Mouse (Mus musculus) urinary bladder, postnatal 25 days (tissue): ENCODE results near the gene 4930432K21Rik.

ENCODE experiments used
- DNase-seq: peaks from one replicate; pipeline ENCODE4 v3.0.0; 2022; ENCODE audit warnings: low spot score

Gene 4930432K21Rik

GRCm38 (mm10) chr8:84192555-84192954, 44.7 kb downstream of the 4930432K21Rik start:
- DNase-seq: peak; percentile 88

GRCm38 (mm10) chr8:84193161-84193560, 45.3 kb downstream of the 4930432K21Rik start:
- DNase-seq: no peak

- DNase-seq: no peak
Observed at GRCm38 (mm10) chr8:84193566-84193965, 45.7 kb downstream of the 4930432K21Rik start.

GRCm38 (mm10) chr8:84194224-84194743, 46.5 kb downstream of the 4930432K21Rik start:
- DNase-seq: no peak

- peak; percentile 73 for DNase-seq
Observed at GRCm38 (mm10) chr8:84197141-84197921, 49.5 kb downstream of the 4930432K21Rik start.

GRCm38 (mm10) chr8:84197922-84198774, 50.3 kb downstream of the 4930432K21Rik start:
- DNase-seq: peak; percentile 83

- DNase-seq: no peak
Observed at GRCm38 (mm10) chr8:84198871-84199270, 51.0 kb downstream of the 4930432K21Rik start.

- DNase-seq: no peak
Observed at GRCm38 (mm10) chr8:84199348-84200125, 51.7 kb downstream of the 4930432K21Rik start.

GRCm38 (mm10) chr8:84200126-84200555, 52.3 kb downstream of the 4930432K21Rik start:
- no peak for DNase-seq

- peak; percentile 91 for DNase-seq
Observed at GRCm38 (mm10) chr8:84200652-84201544, 53.1 kb downstream of the 4930432K21Rik start.

- peak; percentile 81 for DNase-seq
Observed at GRCm38 (mm10) chr8:84201545-84202245, 53.9 kb downstream of the 4930432K21Rik start.

GRCm38 (mm10) chr8:84202466-84202865, 54.6 kb downstream of the 4930432K21Rik start:
- DNase-seq: peak; percentile 65

- DNase-seq: peak; percentile 66
Observed at GRCm38 (mm10) chr8:84202938-84203917, 55.4 kb downstream of the 4930432K21Rik start.

GRCm38 (mm10) chr8:84203975-84204772, 56.3 kb downstream of the 4930432K21Rik start:
- DNase-seq: peak; percentile 38

- no peak for DNase-seq
Observed at GRCm38 (mm10) chr8:84205073-84205472, 57.2 kb downstream of the 4930432K21Rik start.

GRCm38 (mm10) chr8:84206666-84207065, 58.8 kb downstream of the 4930432K21Rik start:
- no peak for DNase-seq

GRCm38 (mm10) chr8:84207811-84208210, 60.0 kb downstream of the 4930432K21Rik start:
- DNase-seq: peak; percentile 34
